Mouse (Mus musculus): ENCODE measurements at regions not wholly inside any gene's neighbourhood (a gene's known extent, or its start where the extent isn't known, plus 50 kb on each side); places are given as distances from the start of the nearest gene placed in this dataset.

- H3K4me1 ChIP-seq (ENCODE audit: insufficient read depth) = no peaks in the 10 kb centered on the region
- no peaks in the 10 kb centered on the region for H3K9me3 ChIP-seq (ENCODE audit: low read length)
- no peak for TF ChIP-seq EP300 (IDR thresholded peaks at IDR 0.05; ENCODE audit: low read depth)
- 0 out of 2 replicates have a peak, but pooled peaks have one; percentile 9 for TF ChIP-seq CTCF (IDR thresholded peaks at IDR 0.05; ENCODE audit: low read depth)
- H3K27me3 ChIP-seq (ENCODE audit: insufficient read depth, low read length) = no peaks in the 10 kb centered on the region
- no peaks in the 10 kb centered on the region for H3K36me3 ChIP-seq (replicated peaks; ENCODE audit: insufficient read depth, low read length)
- no peak overlapping the region for H3K4me2 ChIP-seq (ENCODE audit: low read depth, low read length)
- H3K4me3 ChIP-seq (ENCODE audit: low read depth, low read length) = no peak overlapping the region
- ATAC-seq (no peak), DNase-seq (no peak)
- H3K9ac ChIP-seq (replicated peaks) = no peak overlapping the region
- no peak overlapping the region for H3K27ac ChIP-seq (ENCODE audit: low read depth)
- WGBS (ENCODE audit: insufficient replicate concordance) = 59% methylated on average over 5 of the region's 5 CpGs
These were observed 361.1 kb upstream of the Jmjd1c start for GRCm38 (mm10) chr10:66734853-66735252.

- no peaks in the 10 kb centered on the region for H3K27me3 ChIP-seq (ENCODE audit: insufficient read depth, low read length)
- H3K27ac ChIP-seq (ENCODE audit: low read depth) = no peak overlapping the region
- H3K9me3 ChIP-seq (ENCODE audit: low read length) = no peaks in the 10 kb centered on the region
- ATAC-seq (no peak), DNase-seq (no peak)
- TF ChIP-seq CTCF (IDR thresholded peaks at IDR 0.05; ENCODE audit: low read depth) = no peak
- TF ChIP-seq EP300 (IDR thresholded peaks at IDR 0.05; ENCODE audit: low read depth) = no peak
- no peak overlapping the region for H3K9ac ChIP-seq (replicated peaks)
- H3K4me2 ChIP-seq (ENCODE audit: low read depth, low read length) = no peak overlapping the region
- WGBS (ENCODE audit: insufficient replicate concordance) = 56% methylated on average over 7 of the region's 7 CpGs
- H3K36me3 ChIP-seq (replicated peaks; ENCODE audit: insufficient read depth, low read length) = no peaks in the 10 kb centered on the region
- H3K4me3 ChIP-seq (ENCODE audit: low read depth, low read length) = no peak overlapping the region
- H3K4me1 ChIP-seq (ENCODE audit: insufficient read depth) = no peaks in the 10 kb centered on the region
These were observed 356.9 kb upstream of the Jmjd1c start for GRCm38 (mm10) chr10:66739017-66739416.

DNA sequence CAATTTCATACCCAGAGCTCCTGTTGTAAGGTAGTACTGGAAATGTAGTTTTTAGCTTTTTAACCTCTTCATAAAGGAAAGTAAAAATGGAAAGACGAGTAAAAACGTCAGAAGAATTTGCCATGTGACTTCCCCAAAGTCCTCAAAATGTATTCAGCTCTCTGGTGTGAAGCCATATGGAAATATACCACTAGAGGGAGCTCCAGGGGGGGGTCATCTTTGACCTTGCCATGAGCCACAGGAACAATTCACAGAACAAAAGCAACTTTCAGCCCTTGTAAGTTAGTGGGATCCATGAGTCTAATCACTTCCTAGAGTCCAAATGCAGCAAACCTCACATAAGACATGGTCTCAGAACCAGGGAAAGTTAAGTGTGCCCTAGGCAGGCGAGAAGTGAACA is 354.1 kb upstream of the Jmjd1c start:
- Histone ChIP-seq H3K9ac (replicated peaks) (no peak overlapping the region), H3K4me2 (ENCODE audit: low read depth, low read length) (no peak overlapping the region), H3K27me3 (ENCODE audit: insufficient read depth, low read length) (no peaks in the 10 kb centered on the region), H3K4me3 (ENCODE audit: low read depth, low read length) (no peak overlapping the region), H3K36me3 (replicated peaks; ENCODE audit: insufficient read depth, low read length) (no peaks in the 10 kb centered on the region), H3K4me1 (ENCODE audit: insufficient read depth) (no peaks in the 10 kb centered on the region), H3K27ac (ENCODE audit: low read depth) (no peak overlapping the region), H3K9me3 (ENCODE audit: low read length) (no peaks in the 10 kb centered on the region)
- ATAC-seq (no peak), DNase-seq (no peak)
- 38% methylated on average over 3 of the region's 3 CpGs for WGBS (ENCODE audit: insufficient replicate concordance)
- no peak for TF ChIP-seq EP300 (IDR thresholded peaks at IDR 0.05; ENCODE audit: low read depth)
- TF ChIP-seq CTCF (IDR thresholded peaks at IDR 0.05; ENCODE audit: low read depth) = peak; percentile 51

DNA sequence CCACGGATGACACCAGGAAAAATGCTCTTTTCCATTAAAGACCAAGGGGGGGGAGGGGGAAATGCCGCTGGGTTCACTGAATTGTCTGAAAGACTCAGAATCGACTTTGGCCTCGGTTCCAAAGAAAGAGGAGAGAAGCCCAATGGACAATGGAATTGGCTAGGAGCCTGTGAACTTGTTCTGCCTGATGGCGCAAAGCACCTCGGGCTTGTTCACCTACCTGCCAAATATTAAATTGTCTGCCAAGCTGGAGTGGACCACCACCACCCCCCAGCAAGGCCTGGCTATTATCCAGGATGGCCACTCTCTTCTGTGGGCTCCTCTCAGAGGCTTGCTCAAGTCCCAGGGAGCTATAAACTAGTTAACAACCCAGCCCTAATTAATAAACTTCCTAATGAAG is 352.7 kb upstream of the Jmjd1c start:
- no peaks in the 10 kb centered on the region for H3K9me3 ChIP-seq (ENCODE audit: low read length)
- no peaks in the 10 kb centered on the region for H3K27me3 ChIP-seq (ENCODE audit: insufficient read depth, low read length)
- DNase-seq (no peak), ATAC-seq (no peak)
- no peak overlapping the region for H3K27ac ChIP-seq (ENCODE audit: low read depth)
- no peak overlapping the region for H3K4me3 ChIP-seq (ENCODE audit: low read depth, low read length)
- no peaks in the 10 kb centered on the region for H3K4me1 ChIP-seq (ENCODE audit: insufficient read depth)
- TF ChIP-seq EP300 (IDR thresholded peaks at IDR 0.05; ENCODE audit: low read depth) (no peak), CTCF (IDR thresholded peaks at IDR 0.05; ENCODE audit: low read depth) (no peak)
- no peak overlapping the region for H3K9ac ChIP-seq (replicated peaks)
- 80% methylated on average over 6 of the region's 6 CpGs for WGBS (ENCODE audit: insufficient replicate concordance)
- no peak overlapping the region for H3K4me2 ChIP-seq (ENCODE audit: low read depth, low read length)
- no peaks in the 10 kb centered on the region for H3K36me3 ChIP-seq (replicated peaks; ENCODE audit: insufficient read depth, low read length)

DNA sequence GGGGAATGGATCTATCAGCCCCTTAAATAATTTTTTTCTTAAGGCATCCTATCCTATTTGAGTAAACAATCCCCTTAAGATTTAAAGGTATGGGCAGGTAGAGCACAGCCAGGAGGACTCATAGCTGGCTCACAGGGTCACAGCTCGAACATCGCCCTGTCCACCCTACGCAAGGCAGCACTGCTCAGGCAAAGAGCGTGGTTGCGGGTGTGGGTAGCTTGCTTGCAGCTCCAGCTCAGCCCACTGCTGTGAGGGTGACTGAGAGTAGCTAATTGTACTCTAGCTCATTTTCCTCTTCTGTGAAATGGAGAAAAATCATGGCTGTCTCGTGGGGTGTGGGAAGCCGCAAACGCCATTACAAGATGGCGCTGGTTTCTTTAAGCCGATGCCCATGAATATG is 350.1 kb upstream of the Jmjd1c start:
- no peaks in the 10 kb centered on the region for H3K4me1 ChIP-seq (ENCODE audit: insufficient read depth)
- DNase-seq = no peak
- 90% methylated on average over 10 of the region's 10 CpGs for WGBS (ENCODE audit: insufficient replicate concordance)

GRCm38 (mm10) chr10:66752237-66752810 is 343.6 kb upstream of the Jmjd1c start:
- TF ChIP-seq CTCF (IDR thresholded peaks at IDR 0.05; ENCODE audit: low read depth) (no peak), EP300 (IDR thresholded peaks at IDR 0.05; ENCODE audit: low read depth) (no peak)

More for the DNA sequence above, 350.1 kb upstream of the Jmjd1c start:
- Histone ChIP-seq H3K9ac (replicated peaks) (no peak overlapping the region), H3K27me3 (ENCODE audit: insufficient read depth, low read length) (no peaks in the 10 kb centered on the region), H3K36me3 (replicated peaks; ENCODE audit: insufficient read depth, low read length) (no peaks in the 10 kb centered on the region), H3K4me3 (ENCODE audit: low read depth, low read length) (no peak overlapping the region), H3K9me3 (ENCODE audit: low read length) (no peaks in the 10 kb centered on the region), H3K27ac (ENCODE audit: low read depth) (no peak overlapping the region), H3K4me2 (ENCODE audit: low read depth, low read length) (no peak overlapping the region)
- ATAC-seq = no peak
- TF ChIP-seq CTCF (IDR thresholded peaks at IDR 0.05; ENCODE audit: low read depth) (no peak), EP300 (IDR thresholded peaks at IDR 0.05; ENCODE audit: low read depth) (no peak)

GRCm38 (mm10) chr10:66756866-66757265 is 339.1 kb upstream of the Jmjd1c start:
- TF ChIP-seq EP300 (IDR thresholded peaks at IDR 0.05; ENCODE audit: low read depth) = no peak
- no peak for TF ChIP-seq CTCF (IDR thresholded peaks at IDR 0.05; ENCODE audit: low read depth)
- DNase-seq (no peak), ATAC-seq (no peak)
- Histone ChIP-seq H3K9me3 (ENCODE audit: low read length) (no peaks in the 10 kb centered on the region), H3K4me2 (ENCODE audit: low read depth, low read length) (no peak overlapping the region), H3K9ac (replicated peaks) (no peak overlapping the region), H3K27ac (ENCODE audit: low read depth) (no peak overlapping the region), H3K36me3 (replicated peaks; ENCODE audit: insufficient read depth, low read length) (no peaks in the 10 kb centered on the region), H3K4me3 (ENCODE audit: low read depth, low read length) (no peak overlapping the region), H3K27me3 (ENCODE audit: insufficient read depth, low read length) (no peaks in the 10 kb centered on the region), H3K4me1 (ENCODE audit: insufficient read depth) (no peaks in the 10 kb centered on the region)
- 84% methylated on average over 4 of the region's 4 CpGs for WGBS (ENCODE audit: insufficient replicate concordance)

More at GRCm38 (mm10) chr10:66752237-66752810, 343.6 kb upstream of the Jmjd1c start:
- H3K9me3 ChIP-seq (ENCODE audit: low read length) = no peaks in the 10 kb centered on the region
- WGBS (ENCODE audit: insufficient replicate concordance) = 82% methylated on average over 7 of the region's 7 CpGs
- H3K27me3 ChIP-seq (ENCODE audit: insufficient read depth, low read length) = no peaks in the 10 kb centered on the region
- no peaks in the 10 kb centered on the region for H3K36me3 ChIP-seq (replicated peaks; ENCODE audit: insufficient read depth, low read length)
- no peaks in the 10 kb centered on the region for H3K4me1 ChIP-seq (ENCODE audit: insufficient read depth)
- no peak overlapping the region for H3K9ac ChIP-seq (replicated peaks)
- H3K4me3 ChIP-seq (ENCODE audit: low read depth, low read length) = no peak overlapping the region
- ATAC-seq (no peak), DNase-seq (no peak)
- no peak overlapping the region for H3K4me2 ChIP-seq (ENCODE audit: low read depth, low read length)
- H3K27ac ChIP-seq (ENCODE audit: low read depth) = no peak overlapping the region
